Mouse (Mus musculus): ENCODE measurements around the gene Ankrd34a. TPM values are rescaled to one million over a fixed set of nuclear protein-coding genes. Genes with fewer than 3 reads are reported as not detected.
A peak's percentile ranks its signal among the peaks of the same experiment; 100 is the strongest.

The Ankrd34a gene
- polyA plus RNA-seq, 1 experiment from 2014 or later: 2.7 TPM

- Histone ChIP-seq H3K9me3 (replicated peaks; ENCODE audit: control insufficient read depth, low read length) (no peaks in the 10 kb centered on the region), H3K27me3 (ENCODE audit: control insufficient read depth, insufficient read depth, low read length) (no peaks in the 10 kb centered on the region), H3K36me3 (ENCODE audit: control insufficient read depth, insufficient read depth, low read length) (peaks cover 21% of the 10 kb centered on the region; the same call in 1 of the 2 replicates), H3K4me3 (replicated peaks; ENCODE audit: low read length) (peak overlapping the region; percentile 83), H3K4me2 (ENCODE audit: low read depth, low read length) (peak overlapping the region; percentile 65), H3K27ac (ENCODE audit: low read length) (peak overlapping the region; percentile 50), H3K9ac (ENCODE audit: low read length) (peak overlapping the region; percentile 93), H3K4me1 (ENCODE audit: control insufficient read depth, insufficient read depth, low read length) (peaks cover 54% of the 10 kb centered on the region)
- ATAC-seq (ENCODE audit: insufficient read depth, low FRiP score): no peak
- 65% methylated on average over 23 of the region's 23 CpGs for WGBS
These were observed 36.3 kb upstream of the Ankrd34a start for GRCm38 (mm10) chr3:96559911-96560850.

GRCm38 (mm10) chr3:96560881-96561668, 35.4 kb upstream of the Ankrd34a start:
- Histone ChIP-seq H3K27ac (ENCODE audit: low read length) (peak overlapping the region; percentile 52), H3K4me3 (replicated peaks; ENCODE audit: low read length) (peak overlapping the region; percentile 83), H3K4me2 (ENCODE audit: low read depth, low read length) (peak overlapping the region; percentile 65), H3K9me3 (replicated peaks; ENCODE audit: control insufficient read depth, low read length) (no peaks in the 10 kb centered on the region), H3K4me1 (ENCODE audit: control insufficient read depth, insufficient read depth, low read length) (peaks cover 49% of the 10 kb centered on the region), H3K27me3 (ENCODE audit: control insufficient read depth, insufficient read depth, low read length) (no peaks in the 10 kb centered on the region), H3K36me3 (ENCODE audit: control insufficient read depth, insufficient read depth, low read length) (peaks cover 21% of the 10 kb centered on the region; the same call in 1 of the 2 replicates), H3K9ac (ENCODE audit: low read length) (peak overlapping the region; percentile 93)
- ATAC-seq (ENCODE audit: insufficient read depth, low FRiP score): no peak
- WGBS: 76% methylated on average over 9 of the region's 9 CpGs

GRCm38 (mm10) chr3:96561946-96562681, 34.3 kb upstream of the Ankrd34a start:
- Histone ChIP-seq H3K4me1 (ENCODE audit: control insufficient read depth, insufficient read depth, low read length) (peaks cover 54% of the 10 kb centered on the region), H3K4me3 (replicated peaks; ENCODE audit: low read length) (peak overlapping the region; percentile 1; the same call in 1 of the 2 replicates), H3K9ac (ENCODE audit: low read length) (0 out of 2 replicates have a peak overlapping the region, but pooled peaks have one; percentile 13), H3K4me2 (ENCODE audit: low read depth, low read length) (peak overlapping the region; percentile 65), H3K36me3 (ENCODE audit: control insufficient read depth, insufficient read depth, low read length) (peaks cover 21% of the 10 kb centered on the region; the same call in 1 of the 2 replicates), H3K9me3 (replicated peaks; ENCODE audit: control insufficient read depth, low read length) (no peaks in the 10 kb centered on the region), H3K27ac (ENCODE audit: low read length) (peak overlapping the region; percentile 64), H3K27me3 (ENCODE audit: control insufficient read depth, insufficient read depth, low read length) (no peaks in the 10 kb centered on the region)
- ATAC-seq (ENCODE audit: insufficient read depth, low FRiP score): no peak
- WGBS: 38% methylated on average over 10 of the region's 10 CpGs

- Histone ChIP-seq H3K4me2 (ENCODE audit: low read depth, low read length) (no peak overlapping the region), H3K4me3 (replicated peaks; ENCODE audit: low read length) (no peak overlapping the region), H3K27ac (ENCODE audit: low read length) (peak overlapping the region; percentile 67), H3K4me1 (ENCODE audit: control insufficient read depth, insufficient read depth, low read length) (peaks cover 54% of the 10 kb centered on the region), H3K9ac (ENCODE audit: low read length) (no peak overlapping the region), H3K9me3 (replicated peaks; ENCODE audit: control insufficient read depth, low read length) (no peaks in the 10 kb centered on the region), H3K27me3 (ENCODE audit: control insufficient read depth, insufficient read depth, low read length) (no peaks in the 10 kb centered on the region), H3K36me3 (ENCODE audit: control insufficient read depth, insufficient read depth, low read length) (peaks cover 21% of the 10 kb centered on the region; the same call in 1 of the 2 replicates)
- 89% methylated on average over 8 of the region's 8 CpGs for WGBS
- ATAC-seq (ENCODE audit: insufficient read depth, low FRiP score): no peak
These were observed 33.2 kb upstream of the Ankrd34a start for GRCm38 (mm10) chr3:96563267-96563666.

- ATAC-seq (ENCODE audit: insufficient read depth, low FRiP score): peak; percentile 68
- peaks cover 21% of the 10 kb centered on the region; the same call in 1 of the 2 replicates for H3K36me3 ChIP-seq (ENCODE audit: control insufficient read depth, insufficient read depth, low read length)
- 36% methylated on average over 10 of the region's 10 CpGs for WGBS
- peak overlapping the region; percentile 51 for H3K9ac ChIP-seq (ENCODE audit: low read length)
- no peaks in the 10 kb centered on the region for H3K27me3 ChIP-seq (ENCODE audit: control insufficient read depth, insufficient read depth, low read length)
- no peaks in the 10 kb centered on the region for H3K9me3 ChIP-seq (replicated peaks; ENCODE audit: control insufficient read depth, low read length)
- peak overlapping the region; percentile 88 for H3K27ac ChIP-seq (ENCODE audit: low read length)
- H3K4me3 ChIP-seq (replicated peaks; ENCODE audit: low read length): no peak overlapping the region
- H3K4me2 ChIP-seq (ENCODE audit: low read depth, low read length): 0 out of 2 replicates have a peak overlapping the region, but pooled peaks have one; percentile 7
- peaks cover 54% of the 10 kb centered on the region for H3K4me1 ChIP-seq (ENCODE audit: control insufficient read depth, insufficient read depth, low read length)
These were observed 32.4 kb upstream of the Ankrd34a start for GRCm38 (mm10) chr3:96563911-96564632.

GRCm38 (mm10) chr3:96564633-96565032, 31.8 kb upstream of the Ankrd34a start:
- Histone ChIP-seq H3K27ac (ENCODE audit: low read length) (peak overlapping the region; percentile 88), H3K4me2 (ENCODE audit: low read depth, low read length) (0 out of 2 replicates have a peak overlapping the region, but pooled peaks have one; percentile 7), H3K4me3 (replicated peaks; ENCODE audit: low read length) (no peak overlapping the region), H3K4me1 (ENCODE audit: control insufficient read depth, insufficient read depth, low read length) (peaks cover 49% of the 10 kb centered on the region), H3K27me3 (ENCODE audit: control insufficient read depth, insufficient read depth, low read length) (no peaks in the 10 kb centered on the region), H3K9ac (ENCODE audit: low read length) (peak overlapping the region; percentile 51), H3K36me3 (ENCODE audit: control insufficient read depth, insufficient read depth, low read length) (peaks cover 18% of the 10 kb centered on the region; the same call in 1 of the 2 replicates), H3K9me3 (replicated peaks; ENCODE audit: control insufficient read depth, low read length) (no peaks in the 10 kb centered on the region)
- ATAC-seq (ENCODE audit: insufficient read depth, low FRiP score): peak; percentile 30; the same call in 1 of the 2 replicates
- 42% methylated on average over 7 of the region's 7 CpGs for WGBS

GRCm38 (mm10) chr3:96565105-96565504, 31.3 kb upstream of the Ankrd34a start:
- Histone ChIP-seq H3K27me3 (ENCODE audit: control insufficient read depth, insufficient read depth, low read length) (no peaks in the 10 kb centered on the region), H3K27ac (ENCODE audit: low read length) (peak overlapping the region; percentile 88), H3K4me2 (ENCODE audit: low read depth, low read length) (0 out of 2 replicates have a peak overlapping the region, but pooled peaks have one; percentile 7), H3K4me3 (replicated peaks; ENCODE audit: low read length) (no peak overlapping the region), H3K9ac (ENCODE audit: low read length) (no peak overlapping the region), H3K4me1 (ENCODE audit: control insufficient read depth, insufficient read depth, low read length) (peaks cover 44% of the 10 kb centered on the region), H3K9me3 (replicated peaks; ENCODE audit: control insufficient read depth, low read length) (no peaks in the 10 kb centered on the region), H3K36me3 (ENCODE audit: control insufficient read depth, insufficient read depth, low read length) (peaks cover 13% of the 10 kb centered on the region; the same call in 1 of the 2 replicates)
- ATAC-seq (ENCODE audit: insufficient read depth, low FRiP score): no peak
- 78% methylated on average over 3 of the region's 3 CpGs for WGBS
